Mouse (Mus musculus): Measurements from ENCODE around the gene BC051019.

DNA sequence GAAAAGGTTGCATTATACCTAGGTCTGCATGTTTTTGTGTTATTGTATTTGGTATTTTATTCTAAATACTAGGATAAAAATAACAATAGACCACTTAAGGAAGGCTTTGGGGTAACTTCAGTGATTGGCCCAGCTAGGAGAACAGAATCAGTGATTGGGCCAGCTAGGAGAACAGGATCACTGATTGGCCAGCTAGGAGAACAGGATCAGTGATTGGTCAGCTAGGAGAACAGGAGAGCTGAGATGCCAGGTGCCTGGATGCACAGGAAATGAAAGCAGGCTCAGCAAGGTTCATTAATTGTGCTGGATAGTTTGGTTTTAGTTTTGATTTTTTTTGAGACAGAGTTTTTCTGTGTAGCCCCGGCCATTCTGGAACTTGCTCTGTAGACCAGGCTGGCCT is 42.8 kb downstream of the BC051019 start:
- TF ChIP-seq CTCF (IDR thresholded peaks at IDR 0.05; ENCODE audit: low read depth) (no peak), EP300 (IDR thresholded peaks at IDR 0.05; ENCODE audit: low read depth) (no peak)
